Mouse (Mus musculus) stomach, embryonic 15.5 days (tissue): ENCODE measurements around the gene Fkbp14. TPM values are rescaled to one million over a fixed set of nuclear protein-coding genes. Genes with fewer than 3 reads are reported as not detected.
A peak's percentile ranks its signal among the peaks of the same experiment; 100 is the strongest.

Experiments used
- ATAC-seq: fragments of 200-750 bp; cut with Nextera tagmentation; 2 replicates; pipeline ENCODE4 v1.8.0; 2017; ENCODE audit warnings: low read depth, moderate number of reproducible peaks, moderate TSS enrichment; ENCODE audit not compliant: insufficient read depth, low FRiP score
- H3K27ac ChIP-seq: fragments of 300-500 bp; sonication (generic); 2 replicates; pipeline ENCODE4 v1.5.1; 2015; ENCODE audit warnings: mild to moderate bottlenecking, inconsistent platforms
- H3K27me3 ChIP-seq: fragments of 300-500 bp; sonication (generic); replicated peaks from 2 replicates; pipeline ENCODE4 v1.6.1; 2015; ENCODE audit warnings: inconsistent platforms
- H3K36me3 ChIP-seq: fragments of 300-500 bp; sonication (generic); 2 replicates; pipeline ENCODE4 v1.6.1; 2015; ENCODE audit warnings: inconsistent platforms
- H3K4me1 ChIP-seq: fragments of 300-500 bp; sonication (generic); 2 replicates; pipeline ENCODE4 v1.6.1; 2015; ENCODE audit warnings: inconsistent platforms
- H3K4me2 ChIP-seq: fragments of 300-500 bp; sonication (generic); 2 replicates; pipeline ENCODE4 v1.6.1; 2015; ENCODE audit warnings: mild to moderate bottlenecking, inconsistent platforms
- H3K4me3 ChIP-seq: fragments of 300-500 bp; sonication (generic); replicated peaks from 2 replicates; pipeline ENCODE4 v1.5.1; 2015; ENCODE audit warnings: inconsistent platforms
- H3K9ac ChIP-seq: fragments of 300-500 bp; sonication (generic); 2 replicates; pipeline ENCODE4 v1.6.1; 2015; ENCODE audit warnings: inconsistent platforms
- H3K9me3 ChIP-seq: fragments of 300-500 bp; sonication (generic); 2 replicates; pipeline ENCODE4 v1.6.1; 2016; ENCODE audit warnings: inconsistent platforms
- WGBS: fragments of 180-500 bp; shearing (Covaris S2); methylation state at CpG from one replicate; pipeline ENCODE4 v1.1.7; 2015; 5-methylcytosine and 5-hydroxymethylcytosine counted together
- polyA plus RNA-seq: library from polyadenylated mRNA; unstranded; fragments of >200 nt; fragmentation: Nextera tagmentation; extraction: Ambion mirVana; gene quantifications from 2 replicates; pipeline ENCODE4 v1.2.1, GENCODE M21; 2015

Gene Fkbp14
- polyA plus RNA-seq, 1 experiment from 2014 or later = 28.0 TPM

DNA sequence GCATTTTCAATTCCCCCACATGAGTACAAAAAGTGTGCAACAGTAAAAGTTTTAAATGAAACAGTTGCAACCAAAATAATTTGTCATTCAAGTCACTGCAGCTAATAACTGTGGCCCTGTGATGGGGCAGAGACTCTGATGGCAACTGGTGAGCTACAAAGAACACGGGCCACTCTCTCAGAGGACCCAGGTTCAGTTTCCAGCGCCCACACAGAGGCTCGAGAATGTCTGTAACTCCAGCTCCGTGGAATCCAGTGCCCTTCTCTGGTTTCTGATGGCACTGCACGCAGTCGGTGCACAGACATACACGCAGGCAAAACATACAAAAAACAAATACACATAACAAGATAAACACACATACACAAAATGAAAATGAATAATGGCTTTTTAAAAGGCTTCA is 39.4 kb downstream of the Fkbp14 start:
- Histone ChIP-seq H3K9me3 (no peaks in the 10 kb centered on the region), H3K4me3 (no peak overlapping the region), H3K36me3 (no peaks in the 10 kb centered on the region), H3K4me1 (0 out of 2 replicates have a peak, but pooled peaks cover 4% of the 10 kb centered on the region), H3K4me2 (no peak overlapping the region), H3K27me3 (no peaks in the 10 kb centered on the region), H3K27ac (no peak overlapping the region), H3K9ac (no peak overlapping the region)
- ATAC-seq = no peak
- WGBS = 86% methylated on average over 7 of the region's 7 CpGs

DNA sequence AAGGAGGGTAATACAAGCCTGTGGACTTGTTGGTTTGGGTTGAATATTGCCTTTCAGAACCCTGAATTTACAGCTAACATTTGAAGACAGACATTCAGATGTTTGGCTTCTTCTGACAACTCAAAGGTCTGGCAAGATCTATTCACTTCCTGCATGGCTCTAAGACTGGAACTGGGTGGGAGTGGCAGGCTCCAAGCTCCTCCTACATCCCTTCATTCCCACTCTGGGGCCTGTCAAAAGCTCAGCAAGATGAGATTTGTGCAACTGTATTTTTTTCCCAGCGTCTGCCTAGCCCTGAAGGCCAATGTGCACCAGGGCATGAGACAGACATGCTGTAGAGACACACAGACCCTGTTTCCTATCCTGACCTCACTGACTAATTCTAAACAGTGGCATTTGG is 41.3 kb downstream of the Fkbp14 start:
- Histone ChIP-seq H3K36me3 (no peaks in the 10 kb centered on the region), H3K4me2 (no peak overlapping the region), H3K4me3 (no peak overlapping the region), H3K4me1 (0 out of 2 replicates have a peak, but pooled peaks cover 4% of the 10 kb centered on the region), H3K9ac (no peak overlapping the region), H3K27me3 (no peaks in the 10 kb centered on the region), H3K27ac (no peak overlapping the region), H3K9me3 (no peaks in the 10 kb centered on the region)
- no peak for ATAC-seq
- 37% methylated on average over 1 of the region's 1 CpGs for WGBS

DNA sequence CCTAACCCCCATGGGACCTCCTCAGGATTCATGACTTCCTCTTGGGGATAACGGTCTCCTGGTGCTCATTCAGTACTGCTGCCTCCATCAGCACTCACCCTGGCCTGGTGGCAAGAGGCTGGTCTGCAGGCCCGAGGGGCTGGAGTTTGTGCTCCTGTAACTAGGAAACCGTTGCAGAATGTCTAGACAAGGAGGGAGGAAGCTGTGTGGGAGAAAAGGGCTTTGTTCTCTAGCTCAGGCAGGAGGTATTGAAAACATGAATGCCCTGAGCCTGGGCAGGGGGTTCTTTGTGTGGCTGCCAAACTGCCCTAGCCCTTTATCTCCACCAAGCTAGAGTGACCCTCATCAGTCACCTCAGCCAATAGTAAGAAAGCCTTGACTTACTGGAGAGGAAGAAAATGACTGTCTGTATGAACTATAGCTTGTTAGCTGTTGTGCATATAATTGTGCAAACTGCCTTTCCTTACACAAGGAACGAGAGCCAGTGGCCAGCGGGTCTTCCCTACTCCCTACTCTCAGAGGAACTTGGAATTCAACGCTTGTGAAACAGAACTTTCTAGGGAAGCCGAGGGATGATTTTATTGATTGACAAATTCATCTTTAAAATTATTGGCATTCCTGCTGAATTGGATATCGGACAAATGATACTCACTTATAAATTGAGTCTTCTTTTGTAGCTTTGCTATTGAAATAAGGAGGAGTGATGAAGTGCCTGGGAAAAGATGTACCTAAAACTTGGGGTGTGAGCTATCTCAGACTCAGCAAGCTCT is 42.6 kb downstream of the Fkbp14 start:
- no peaks in the 10 kb centered on the region for H3K36me3 ChIP-seq
- no peaks in the 10 kb centered on the region for H3K9me3 ChIP-seq
- H3K4me1 ChIP-seq = 0 out of 2 replicates have a peak, but pooled peaks cover 4% of the 10 kb centered on the region
- ATAC-seq = no peak
- no peak overlapping the region for H3K9ac ChIP-seq
- 59% methylated on average over 8 of the region's 8 CpGs for WGBS
- H3K4me2 ChIP-seq = no peak overlapping the region
- H3K27ac ChIP-seq = no peak overlapping the region
- H3K27me3 ChIP-seq = no peaks in the 10 kb centered on the region
- H3K4me3 ChIP-seq = no peak overlapping the region

DNA sequence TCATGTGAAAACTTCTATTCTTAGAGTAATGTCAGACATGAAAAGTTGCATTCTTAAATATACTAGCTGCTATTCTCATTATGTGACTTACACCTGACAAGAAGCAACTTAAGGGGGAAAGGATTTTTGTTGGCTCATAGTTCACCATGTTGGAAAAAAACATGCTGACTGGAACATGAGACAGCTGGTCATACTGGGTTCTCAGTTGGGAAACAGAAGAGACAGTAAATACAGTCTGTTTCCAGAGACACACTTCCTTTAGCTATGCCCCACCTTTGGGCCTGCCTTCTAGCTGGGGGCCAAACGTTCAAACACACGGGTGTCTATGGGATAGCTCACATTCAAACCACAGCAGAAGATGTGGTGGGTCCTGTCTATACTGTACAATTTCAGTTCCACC is 43.5 kb downstream of the Fkbp14 start:
- Histone ChIP-seq H3K27me3 (no peaks in the 10 kb centered on the region), H3K9ac (no peak overlapping the region), H3K4me2 (no peak overlapping the region), H3K4me1 (0 out of 2 replicates have a peak, but pooled peaks cover 4% of the 10 kb centered on the region), H3K36me3 (no peaks in the 10 kb centered on the region), H3K4me3 (no peak overlapping the region), H3K27ac (no peak overlapping the region), H3K9me3 (no peaks in the 10 kb centered on the region)
- no peak for ATAC-seq
- 84% methylated on average over 2 of the region's 2 CpGs for WGBS

DNA sequence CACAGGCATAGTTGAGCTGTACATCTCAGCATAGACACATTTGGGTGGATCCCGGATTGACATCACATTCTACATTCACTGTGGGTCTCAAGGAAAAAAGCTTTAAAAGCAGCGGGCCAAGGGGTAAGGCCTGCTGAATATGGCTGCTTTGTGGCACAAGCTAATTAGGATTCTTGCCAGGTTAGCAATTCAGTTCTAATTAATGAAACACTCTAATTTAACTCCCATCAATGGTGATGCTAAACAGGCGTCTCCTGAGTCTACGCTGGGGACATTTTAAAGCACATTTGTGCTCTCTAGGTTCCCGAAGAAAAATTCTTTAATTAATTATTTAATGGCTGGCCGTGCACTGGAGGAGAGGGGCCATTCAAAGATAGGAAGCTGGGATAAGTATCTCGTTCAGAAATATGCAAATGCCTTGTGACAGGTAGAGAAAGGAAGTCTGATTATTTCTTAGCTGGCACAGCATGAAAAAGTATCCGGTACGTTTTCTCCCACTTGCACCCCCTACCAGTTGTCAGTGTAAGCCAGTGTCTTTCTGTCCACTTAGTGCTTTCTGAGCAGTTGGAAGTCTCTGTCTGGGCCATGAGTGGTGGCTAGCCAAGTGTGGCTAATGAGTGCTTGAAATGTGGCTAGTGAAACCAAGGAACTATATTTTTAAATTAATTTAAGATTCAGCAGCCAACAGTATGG is 44.2 kb downstream of the Fkbp14 start:
- no peak for ATAC-seq
- no peaks in the 10 kb centered on the region for H3K27me3 ChIP-seq
- H3K4me1 ChIP-seq = 0 out of 2 replicates have a peak, but pooled peaks cover 4% of the 10 kb centered on the region
- no peak overlapping the region for H3K4me3 ChIP-seq
- H3K36me3 ChIP-seq = no peaks in the 10 kb centered on the region
- no peaks in the 10 kb centered on the region for H3K9me3 ChIP-seq
- 83% methylated on average over 9 of the region's 9 CpGs for WGBS
- no peak overlapping the region for H3K4me2 ChIP-seq
- no peak overlapping the region for H3K9ac ChIP-seq
- no peak overlapping the region for H3K27ac ChIP-seq

DNA sequence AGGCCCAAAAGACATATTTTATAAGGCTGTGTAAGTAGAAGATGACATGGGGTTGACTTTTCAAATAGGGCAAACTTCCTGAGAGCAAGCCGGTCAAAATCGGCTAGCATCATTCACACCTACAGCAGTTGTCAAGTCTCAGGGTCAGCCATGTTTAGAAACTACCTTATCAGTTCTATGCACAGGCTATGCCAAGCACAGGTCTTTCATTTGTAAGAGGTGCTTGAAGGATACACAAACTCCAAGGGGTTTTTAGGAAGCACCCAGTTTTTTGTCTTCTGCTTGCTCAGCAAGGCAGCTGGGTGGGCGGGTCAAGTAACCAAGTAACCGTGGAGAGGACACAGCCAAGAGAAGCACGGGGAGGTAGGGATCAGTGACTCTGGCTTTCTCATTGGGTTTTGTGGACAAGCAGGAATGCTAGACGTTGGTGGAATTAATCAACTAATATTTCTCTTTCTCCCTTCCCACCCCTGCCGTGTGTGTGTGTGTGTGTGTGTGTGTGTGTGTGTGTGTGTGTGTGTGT is 46.2 kb downstream of the Fkbp14 start:
- H3K9ac ChIP-seq = no peak overlapping the region
- H3K27me3 ChIP-seq = no peaks in the 10 kb centered on the region
- no peaks in the 10 kb centered on the region for H3K36me3 ChIP-seq
- ATAC-seq = no peak
- 55% methylated on average over 7 of the region's 7 CpGs for WGBS
- H3K4me1 ChIP-seq = 0 out of 2 replicates have a peak, but pooled peaks cover 1% of the 10 kb centered on the region
- no peak overlapping the region for H3K4me3 ChIP-seq
- no peaks in the 10 kb centered on the region for H3K9me3 ChIP-seq
- no peak overlapping the region for H3K27ac ChIP-seq
- no peak overlapping the region for H3K4me2 ChIP-seq

DNA sequence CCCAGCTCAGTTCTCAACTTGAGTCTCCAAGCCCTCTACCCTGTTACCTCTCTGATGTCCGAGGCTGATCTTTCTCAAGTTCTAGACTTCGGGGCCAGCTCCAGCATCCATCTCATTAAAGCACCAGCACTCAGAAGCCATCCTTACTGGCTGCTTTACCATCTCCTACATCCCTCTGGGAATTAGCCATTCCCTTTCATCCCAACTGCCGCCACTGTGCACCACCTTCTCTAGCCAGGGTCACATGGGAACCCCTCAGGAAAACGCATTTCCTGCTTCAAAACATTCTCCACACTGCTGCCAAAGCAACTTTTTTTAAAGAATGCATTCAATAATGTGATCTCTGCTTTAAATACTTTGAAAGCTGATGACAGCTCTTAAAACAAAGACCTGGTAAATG is 47.8 kb downstream of the Fkbp14 start:
- Histone ChIP-seq H3K4me2 (no peak overlapping the region), H3K4me3 (no peak overlapping the region), H3K9me3 (no peaks in the 10 kb centered on the region), H3K4me1 (no peaks in the 10 kb centered on the region), H3K9ac (no peak overlapping the region), H3K27me3 (no peaks in the 10 kb centered on the region), H3K36me3 (no peaks in the 10 kb centered on the region), H3K27ac (no peak overlapping the region)
- WGBS = 67% methylated on average over 4 of the region's 4 CpGs
- no peak for ATAC-seq

DNA sequence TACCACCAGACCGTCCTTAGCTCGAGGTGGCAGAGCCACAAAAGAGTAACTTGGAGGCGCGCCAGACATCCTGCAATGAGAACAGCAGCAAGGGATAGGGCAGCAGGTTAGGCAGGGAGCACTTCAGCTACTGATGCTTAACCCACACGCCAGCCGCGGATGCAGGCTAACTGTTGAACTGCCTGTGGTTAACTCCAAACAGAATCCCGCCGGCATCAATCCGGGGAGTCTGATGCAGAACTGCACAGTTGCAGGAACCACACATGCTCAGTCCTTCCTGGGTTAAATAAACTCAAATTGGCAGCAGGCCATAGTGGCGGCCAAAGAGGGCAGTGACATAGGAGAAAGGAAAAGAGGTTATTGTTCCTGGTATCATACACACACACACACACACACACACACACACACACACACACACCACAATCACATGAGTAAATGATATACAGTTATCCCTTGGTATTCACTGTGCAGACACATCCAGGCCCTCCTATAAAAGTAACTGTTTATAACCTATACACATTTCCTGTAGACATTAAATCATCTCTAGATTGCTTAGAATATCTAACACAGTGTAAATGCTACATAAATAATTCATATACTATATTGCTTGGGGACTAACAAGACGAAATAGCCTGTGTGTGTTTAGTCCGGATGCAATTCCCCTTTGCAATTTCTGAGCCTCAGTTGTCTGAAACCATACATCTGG is 48.6 kb downstream of the Fkbp14 start:
- peak; percentile 27; the same call in 1 of the 2 replicates for ATAC-seq
- no peak overlapping the region for H3K4me2 ChIP-seq

DNA sequence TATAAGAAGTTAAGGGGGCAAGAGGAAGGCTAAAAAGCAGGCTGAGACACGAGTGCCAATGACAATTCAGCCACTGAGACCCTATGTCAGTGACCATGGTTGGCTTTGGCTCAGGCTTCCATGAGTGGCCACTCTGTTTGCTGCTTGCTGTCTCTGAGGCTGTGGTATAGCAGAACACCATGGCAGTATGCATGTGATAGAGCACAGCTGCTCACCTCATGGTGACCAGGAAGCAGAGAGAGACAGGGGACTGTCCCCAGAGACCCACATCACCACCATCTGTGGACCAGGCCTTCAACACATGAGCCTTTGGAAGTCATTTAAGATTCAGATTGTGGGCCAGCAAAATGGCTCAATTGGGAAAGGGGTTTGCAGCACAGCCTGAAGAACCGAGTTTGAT is 53.5 kb downstream of the Fkbp14 start:
- 81% methylated on average over 2 of the region's 2 CpGs for WGBS
- Histone ChIP-seq H3K4me1 (no peaks in the 10 kb centered on the region), H3K4me2 (no peak overlapping the region), H3K27ac (no peak overlapping the region), H3K36me3 (no peaks in the 10 kb centered on the region), H3K27me3 (no peaks in the 10 kb centered on the region), H3K4me3 (no peak overlapping the region), H3K9me3 (no peaks in the 10 kb centered on the region), H3K9ac (no peak overlapping the region)
- no peak for ATAC-seq

More for the DNA sequence above, 48.6 kb downstream of the Fkbp14 start:
- no peaks in the 10 kb centered on the region for H3K9me3 ChIP-seq
- H3K27me3 ChIP-seq = no peaks in the 10 kb centered on the region
- H3K36me3 ChIP-seq = no peaks in the 10 kb centered on the region
- H3K4me3 ChIP-seq = no peak overlapping the region
- 43% methylated on average over 13 of the region's 13 CpGs for WGBS
- no peaks in the 10 kb centered on the region for H3K4me1 ChIP-seq
- no peak overlapping the region for H3K9ac ChIP-seq
- no peak overlapping the region for H3K27ac ChIP-seq

DNA sequence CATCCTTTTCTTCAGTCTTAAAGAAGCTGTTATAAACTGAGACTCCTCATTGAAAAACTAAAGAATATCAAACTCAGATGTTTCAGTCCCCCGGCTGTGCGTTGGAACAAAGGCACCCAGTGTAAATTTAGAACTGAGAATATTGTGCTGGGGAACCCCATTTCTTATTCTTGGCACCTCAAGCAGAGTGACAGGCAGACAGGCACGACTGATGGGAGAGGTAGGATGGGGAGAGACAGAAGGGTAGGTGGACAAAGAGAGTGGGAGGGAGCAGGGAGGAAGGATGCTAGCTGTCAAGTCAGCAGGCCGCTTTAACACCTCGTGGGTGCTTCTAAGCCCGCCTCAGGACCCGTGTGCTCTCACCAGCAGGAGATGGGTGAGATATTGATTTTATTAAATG is 54.3 kb downstream of the Fkbp14 start:
- Histone ChIP-seq H3K9me3 (no peaks in the 10 kb centered on the region), H3K4me3 (no peak overlapping the region), H3K9ac (no peak overlapping the region), H3K27me3 (no peaks in the 10 kb centered on the region), H3K36me3 (no peaks in the 10 kb centered on the region), H3K4me1 (no peaks in the 10 kb centered on the region), H3K27ac (no peak overlapping the region), H3K4me2 (no peak overlapping the region)
- WGBS = 79% methylated on average over 7 of the region's 7 CpGs
- ATAC-seq = no peak

DNA sequence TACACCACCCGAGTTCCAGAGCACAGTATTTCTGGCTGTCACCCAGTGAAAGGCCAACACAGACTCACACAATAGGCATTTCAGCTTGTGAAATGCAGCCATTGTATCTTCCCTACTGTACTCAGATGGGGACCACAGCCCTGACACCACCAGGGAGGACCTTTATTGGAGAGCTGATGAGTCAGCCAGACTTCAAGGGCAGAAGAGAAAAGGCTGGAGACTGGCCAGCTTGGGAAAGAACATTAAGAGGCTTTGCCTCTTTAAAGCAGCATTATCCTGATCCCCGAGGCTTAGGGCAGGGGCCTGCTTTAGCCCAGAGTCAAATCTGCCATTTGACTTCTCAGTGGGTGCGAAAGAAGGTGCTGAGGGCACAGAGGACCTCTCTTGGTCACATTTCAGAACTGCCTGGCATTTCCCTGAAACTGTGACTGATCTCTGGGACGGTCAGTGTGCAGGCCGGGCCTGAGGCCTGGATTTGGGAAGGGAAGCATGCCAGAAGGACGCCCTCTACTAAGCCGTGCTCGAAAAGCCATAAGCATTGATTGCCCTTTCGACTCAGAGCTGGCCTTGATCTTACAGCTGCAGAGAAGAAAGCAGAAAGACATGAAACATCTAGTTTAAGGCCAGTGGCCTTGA is 56.7 kb downstream of the Fkbp14 start:
- 65% methylated on average over 9 of the region's 9 CpGs for WGBS
- ATAC-seq = no peak
- no peak overlapping the region for H3K9ac ChIP-seq
- no peak overlapping the region for H3K4me2 ChIP-seq
- H3K36me3 ChIP-seq = no peaks in the 10 kb centered on the region
- H3K9me3 ChIP-seq = no peaks in the 10 kb centered on the region
- H3K4me3 ChIP-seq = no peak overlapping the region
- H3K27ac ChIP-seq = no peak overlapping the region
- H3K4me1 ChIP-seq = no peaks in the 10 kb centered on the region
- no peaks in the 10 kb centered on the region for H3K27me3 ChIP-seq
